Mouse (Mus musculus) kidney, adult 2 months (tissue): ENCODE data around the gene Ap1s1. TPM values are rescaled to one million over a fixed set of nuclear protein-coding genes. Genes with fewer than 3 reads are reported as not detected.

Experiments
- DNase-seq: peaks from one replicate; pipeline ENCODE4 v3.0.0; 2021
- H3K27ac ChIP-seq: fragments of 200-500 bp; 2 replicates; pipeline ENCODE4 v1.5.1; 2012; ENCODE audit warnings: low read depth, low read length, control low read depth, inconsistent platforms; ENCODE audit not compliant: insufficient read depth
- H3K27me3 ChIP-seq: fragments of 200-500 bp; replicated peaks from 2 replicates; pipeline ENCODE4 v1.6.1; 2012; ENCODE audit warnings: mild to moderate bottlenecking, moderate library complexity, low read length, inconsistent platforms; ENCODE audit not compliant: control insufficient read depth, insufficient read depth
- H3K36me3 ChIP-seq: fragments of 200-500 bp; 2 replicates; pipeline ENCODE4 v1.6.1; 2012; ENCODE audit warnings: mild to moderate bottlenecking, moderate library complexity, low read length, inconsistent platforms; ENCODE audit not compliant: control insufficient read depth, insufficient read depth
- H3K4me1 ChIP-seq: fragments of 200-500 bp; 2 replicates; pipeline ENCODE4 v1.6.1; 2011; ENCODE audit warnings: low read length; ENCODE audit not compliant: control insufficient read depth, insufficient read depth
- H3K4me3 ChIP-seq: fragments of 200-500 bp; 2 replicates; pipeline ENCODE4 v1.5.1; 2011; ENCODE audit warnings: mild to moderate bottlenecking, low read depth, low read length, control low read depth; ENCODE audit not compliant: insufficient read depth
- CTCF ChIP-seq: fragments of 200-500 bp; conservative IDR thresholded peaks from 2 replicates; pipeline ENCODE4 v1.5.1; 2011; ENCODE audit warnings: low read depth, mild to moderate bottlenecking, control low read depth, low read length, moderate library complexity, mixed read lengths; ENCODE audit not compliant: insufficient read depth, insufficient read length
- POLR2A ChIP-seq: fragments of 200-500 bp; IDR thresholded peaks from one replicate; pipeline ENCODE4 v1.6.1; 2011; ENCODE audit warnings: low read depth, low read length, control low read depth
- WGBS: fragments of 180-500 bp; shearing (Covaris S2); methylation state at CpG from one replicate; pipeline ENCODE4 v1.1.7; 2018; 5-methylcytosine and 5-hydroxymethylcytosine counted together
- polyA plus RNA-seq: library from polyadenylated mRNA; depleted of rRNA; stranded (reverse); fragments of >200 nt; gene quantifications from 2 replicates; pipeline ENCODE4 v1.2.3, GENCODE M21; 2012; rRNA removed

Ap1s1 gene
- polyA plus RNA-seq: 57.7 and 67.0 TPM in 2 replicates

GRCm38 (mm10) chr5:137045402-137046323 is at the start of gene Ap1s1:
Ap1s1 (minus strand) TSS chr5:137046135.
- Histone ChIP-seq H3K27me3 (no peaks in the 10 kb centered on the region), H3K36me3 (peaks cover 2% of the 10 kb centered on the region), H3K4me3 (peak within 1 kb of the TSS; percentile 86), H3K4me1 (no peaks in the 10 kb centered on the region; the same call in 1 of the 2 replicates), H3K27ac (peak within 1 kb of the TSS; percentile 7)
- under 1% methylated on average over 48 of the region's 48 CpGs for WGBS
- TF ChIP-seq CTCF (no peak), POLR2A (peak; percentile 20)
- peak; percentile 98 for DNase-seq

DNA sequence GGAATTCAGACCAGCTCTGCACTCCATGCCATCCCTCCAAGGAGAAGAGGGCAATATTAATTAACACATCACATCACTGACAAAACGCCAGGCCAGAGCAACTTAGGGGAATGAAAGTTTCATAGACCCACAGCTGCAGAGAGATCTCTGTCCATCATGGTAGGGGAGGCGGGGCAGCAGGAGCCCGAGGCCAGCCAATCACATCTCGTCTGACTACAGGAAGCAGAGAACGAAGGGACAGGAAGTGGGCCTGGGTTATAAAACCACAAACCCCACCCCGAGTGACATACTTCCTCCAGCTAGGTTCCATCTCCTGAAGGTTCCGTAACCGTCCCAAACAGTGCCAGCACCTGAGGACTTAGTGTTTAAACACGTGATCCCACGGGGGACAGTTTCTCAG is 49.2 kb upstream of the Ap1s1 start:
- no peak for DNase-seq
- Histone ChIP-seq H3K36me3 (no peaks in the 10 kb centered on the region), H3K4me1 (no peaks in the 10 kb centered on the region), H3K27me3 (no peaks in the 10 kb centered on the region), H3K27ac (no peak overlapping the region), H3K4me3 (no peak overlapping the region)
- 82% methylated on average over 10 of the region's 10 CpGs for WGBS
- no peak for TF ChIP-seq POLR2A
- no peak for TF ChIP-seq CTCF

- 40% methylated on average over 9 of the region's 9 CpGs for WGBS
- H3K27ac ChIP-seq: no peak overlapping the region
- H3K4me3 ChIP-seq: no peak overlapping the region
- H3K4me1 ChIP-seq: no peaks in the 10 kb centered on the region
- no peak for TF ChIP-seq POLR2A
- TF ChIP-seq CTCF: no peak
- no peaks in the 10 kb centered on the region for H3K27me3 ChIP-seq
- no peaks in the 10 kb centered on the region for H3K36me3 ChIP-seq
- DNase-seq: peak; percentile 53
These were observed 47.8 kb upstream of the Ap1s1 start for GRCm38 (mm10) chr5:137093720-137094119.

DNA sequence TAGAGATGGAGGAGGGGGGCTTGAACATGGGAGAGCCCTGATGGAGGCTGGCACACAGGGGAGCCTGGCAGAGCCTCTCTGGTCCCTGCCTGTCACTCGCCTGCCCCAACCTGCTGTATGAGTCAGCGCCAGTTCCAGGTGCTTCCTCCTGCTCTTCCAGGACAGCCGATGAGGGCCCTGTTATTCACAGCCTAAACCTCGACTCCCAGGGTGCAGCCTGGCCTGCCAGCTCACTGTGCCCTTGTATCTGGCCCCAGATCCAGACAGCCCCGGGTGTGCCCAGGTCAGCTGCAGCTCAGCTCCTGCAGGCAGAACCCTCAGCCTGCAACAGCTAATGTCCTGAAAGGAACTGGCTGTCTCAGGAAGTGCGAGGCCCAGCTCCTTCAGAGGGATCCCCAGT is 45.6 kb upstream of the Ap1s1 start:
- H3K27me3 ChIP-seq: no peaks in the 10 kb centered on the region
- H3K4me3 ChIP-seq: no peak overlapping the region
- DNase-seq: no peak

GRCm38 (mm10) chr5:137090870-137091269 is 44.9 kb upstream of the Ap1s1 start:
- Histone ChIP-seq H3K36me3 (no peaks in the 10 kb centered on the region), H3K4me1 (no peaks in the 10 kb centered on the region; the same call in 1 of the 2 replicates), H3K4me3 (no peak overlapping the region), H3K27me3 (no peaks in the 10 kb centered on the region), H3K27ac (no peak overlapping the region)
- DNase-seq: no peak
- 83% methylated on average over 10 of the region's 10 CpGs for WGBS
- TF ChIP-seq POLR2A: no peak
- TF ChIP-seq CTCF: no peak

More for the DNA sequence above, 45.6 kb upstream of the Ap1s1 start:
- 71% methylated on average over 6 of the region's 6 CpGs for WGBS
- H3K36me3 ChIP-seq: no peaks in the 10 kb centered on the region
- H3K4me1 ChIP-seq: no peaks in the 10 kb centered on the region; the same call in 1 of the 2 replicates
- H3K27ac ChIP-seq: no peak overlapping the region
- TF ChIP-seq POLR2A: no peak
- TF ChIP-seq CTCF: no peak

DNA sequence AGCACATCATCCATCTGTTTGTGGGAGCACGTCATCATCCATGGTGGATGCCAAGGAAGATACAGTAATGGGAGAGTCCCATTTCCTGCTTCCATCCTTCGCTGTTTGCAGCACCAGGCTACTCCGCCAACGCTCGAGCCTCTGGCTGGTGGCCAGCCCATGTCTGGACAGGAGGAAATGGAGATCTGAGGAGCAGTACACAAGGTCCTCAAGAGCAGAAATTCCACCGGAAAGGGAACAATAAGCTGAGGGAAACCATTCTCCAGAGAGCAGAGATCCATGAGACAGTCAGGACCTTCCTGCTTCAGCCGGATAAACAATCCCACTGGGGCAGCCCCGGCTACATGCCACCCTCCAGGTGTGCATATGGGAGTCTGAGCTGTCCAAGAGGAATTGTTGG is 41.5 kb upstream of the Ap1s1 start:
- Histone ChIP-seq H3K36me3 (no peaks in the 10 kb centered on the region), H3K4me3 (no peak overlapping the region), H3K4me1 (no peaks in the 10 kb centered on the region; the same call in 1 of the 2 replicates), H3K27me3 (no peaks in the 10 kb centered on the region), H3K27ac (peak overlapping the region; percentile 1; the same call in 1 of the 2 replicates)
- 66% methylated on average over 8 of the region's 8 CpGs for WGBS
- peak; percentile 91 for DNase-seq
- no peak for TF ChIP-seq POLR2A
- no peak for TF ChIP-seq CTCF

DNA sequence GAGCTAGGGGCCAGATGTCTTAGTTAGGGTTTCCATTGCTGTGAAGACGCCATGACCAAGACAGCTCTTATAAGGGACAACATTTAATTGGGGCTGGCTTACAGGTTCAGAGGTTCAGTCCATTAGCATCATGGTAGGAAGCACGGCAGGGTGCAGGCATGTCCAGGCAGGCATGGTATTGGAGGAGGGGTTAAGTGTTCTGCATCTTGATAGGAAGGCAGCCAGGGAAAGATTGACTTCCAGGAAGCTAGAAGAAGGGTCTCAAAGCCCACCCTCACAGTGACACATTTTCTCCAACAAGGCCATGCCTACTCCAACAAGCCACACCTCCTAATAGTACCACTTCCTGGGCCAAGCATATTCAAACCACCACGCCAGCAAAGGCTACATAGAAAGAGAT is 39.8 kb upstream of the Ap1s1 start:
- no peaks in the 10 kb centered on the region for H3K36me3 ChIP-seq
- no peak for DNase-seq
- H3K4me1 ChIP-seq: no peaks in the 10 kb centered on the region; the same call in 1 of the 2 replicates
- no peak overlapping the region for H3K27ac ChIP-seq
- no peak for TF ChIP-seq CTCF
- no peak for TF ChIP-seq POLR2A
- 83% methylated on average over 3 of the region's 3 CpGs for WGBS
- no peaks in the 10 kb centered on the region for H3K27me3 ChIP-seq
- no peak overlapping the region for H3K4me3 ChIP-seq
